Mouse (Mus musculus) layer of hippocampus, adult 18-20 months (tissue): ENCODE data around the gene Fads3. TPM values are rescaled to one million over a fixed set of nuclear protein-coding genes. Genes with fewer than 3 reads are reported as not detected.
A peak's percentile ranks its signal among the peaks of the same experiment; 100 is the strongest.

Experiments used
- DNase-seq, 2 experiments: peaks; one replicate each; pipeline ENCODE4 v3.0.0; 2022; ENCODE audit warnings: low spot score in 2 of 2
- total RNA-seq, 2 experiments: library from RNA; stranded (reverse); gene quantifications; 2 replicates each; pipeline ENCODE4 v1.2.3; 2021

Gene Fads3
- total RNA-seq, 2 experiments from 2014 or later: 22.9 to 25.2 TPM

DNA sequence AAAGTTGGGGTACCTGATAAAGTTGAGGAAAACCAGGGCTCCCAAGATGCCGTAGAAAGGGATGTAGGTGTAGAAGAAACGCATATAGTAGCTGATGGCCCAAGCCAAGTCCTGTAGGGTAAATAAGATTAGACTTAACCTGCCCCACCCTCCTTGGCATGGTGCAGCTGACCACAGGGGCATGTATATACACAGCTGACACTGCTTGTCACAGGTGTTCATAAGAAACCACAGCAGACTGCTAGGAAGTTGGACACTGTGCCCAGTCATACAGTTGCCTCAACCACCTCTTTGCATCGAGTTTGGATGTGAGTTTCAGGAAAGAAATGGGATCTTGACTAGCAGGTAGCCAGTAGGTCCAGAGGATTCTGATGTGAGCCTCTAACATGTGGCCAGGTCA is 25.1 kb downstream of the Fads3 start:
- DNase-seq: no peak

DNA sequence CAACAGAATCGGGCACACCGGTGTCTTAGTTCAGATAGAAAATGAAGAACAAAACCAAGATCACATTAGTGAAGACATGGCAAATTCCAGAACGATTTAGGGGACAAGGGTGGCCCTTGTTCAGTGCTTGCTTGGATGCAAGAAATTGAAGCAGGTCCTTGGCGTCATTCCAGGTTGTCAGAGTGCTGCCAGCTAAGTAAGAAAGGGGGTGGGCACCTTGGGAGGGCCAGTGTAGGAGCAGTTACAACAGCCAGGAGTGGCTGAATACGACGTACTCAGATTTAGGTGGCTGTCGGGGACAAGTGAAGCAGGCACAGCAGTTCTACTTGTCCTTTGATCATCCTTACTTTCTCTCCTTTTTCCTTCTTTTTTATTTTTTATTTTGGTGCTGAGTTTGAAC is 26.3 kb downstream of the Fads3 start:
- DNase-seq: peak in 1 of 2 experiments; percentile 42

DNA sequence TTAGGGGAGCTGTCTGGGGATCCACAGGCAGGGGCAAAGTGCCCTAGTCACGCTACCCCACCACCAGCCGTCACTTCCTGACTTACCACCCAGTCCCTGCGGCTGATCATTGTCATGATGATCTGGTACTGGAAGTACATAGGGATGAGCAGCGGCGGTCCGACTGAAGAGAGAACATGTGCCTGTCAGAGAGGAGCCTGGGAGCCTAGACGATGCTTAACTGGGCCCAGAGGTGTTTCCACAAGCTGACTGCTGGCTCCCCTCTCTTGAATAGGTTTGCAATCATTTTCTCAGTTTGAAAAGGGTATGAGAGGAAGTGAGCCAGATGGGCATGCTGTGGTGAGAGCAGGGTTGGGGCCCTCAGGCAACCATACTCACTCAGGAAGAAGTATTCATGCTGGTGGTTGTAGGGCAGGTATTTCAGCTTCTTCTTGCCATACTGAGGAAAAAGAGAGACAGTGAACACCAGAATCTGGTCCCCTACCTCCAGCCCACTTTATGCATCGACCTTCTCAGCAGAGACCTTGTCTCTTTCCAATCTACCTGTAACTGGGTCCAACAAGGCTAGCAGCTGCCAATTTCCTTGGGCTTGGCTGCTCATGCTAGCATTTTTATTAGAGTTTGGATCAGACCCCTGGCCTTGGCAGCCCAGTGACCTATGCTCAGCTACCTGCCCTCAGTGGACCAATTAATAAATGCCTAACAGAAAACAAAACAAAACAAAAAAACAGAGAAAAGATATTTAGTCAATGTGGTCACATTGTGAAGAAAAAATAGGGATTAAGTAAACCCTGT is 29.0 kb downstream of the Fads3 start:
- DNase-seq: no peak

DNA sequence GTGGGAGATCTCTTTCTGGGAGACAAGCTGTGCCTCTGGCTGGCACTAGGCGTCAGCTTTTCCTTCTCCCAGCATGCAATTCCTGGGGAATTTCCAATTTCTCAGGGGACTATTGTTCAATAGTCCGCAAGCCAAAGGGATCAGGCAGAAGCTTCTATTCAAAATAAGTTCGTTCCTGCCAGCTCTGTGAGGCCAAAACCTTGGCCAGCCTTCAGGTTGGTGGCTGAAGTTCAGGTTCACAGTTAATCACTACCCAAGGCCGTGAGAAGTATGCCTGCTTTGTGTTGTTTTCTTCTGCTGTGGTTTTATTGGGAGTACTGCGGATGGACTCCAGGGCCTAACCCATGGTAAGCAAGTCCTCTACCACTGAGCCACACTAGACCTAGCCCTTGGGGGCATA is 29.8 kb downstream of the Fads3 start:
- DNase-seq: peak; percentile 57 to 69

DNA sequence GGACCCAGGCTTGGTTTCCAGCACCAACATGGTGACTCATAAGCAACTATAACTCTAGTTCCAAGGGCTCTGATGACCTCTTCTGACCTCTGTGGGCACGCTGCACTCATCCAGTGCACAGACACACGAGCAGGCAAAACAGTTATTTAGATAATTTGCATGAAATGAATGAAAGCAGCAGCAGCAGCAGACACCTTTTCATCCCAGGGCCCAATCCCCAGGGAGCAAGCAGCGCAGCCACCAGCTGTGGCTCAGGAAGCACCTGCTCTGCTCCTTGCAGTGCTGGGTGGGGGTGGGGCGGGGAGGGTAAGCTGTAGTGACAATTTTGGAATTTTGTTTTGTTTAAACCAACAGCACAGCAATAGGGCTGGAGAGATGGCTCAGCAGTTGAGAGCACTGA is 30.5 kb downstream of the Fads3 start:
- no peak for DNase-seq

DNA sequence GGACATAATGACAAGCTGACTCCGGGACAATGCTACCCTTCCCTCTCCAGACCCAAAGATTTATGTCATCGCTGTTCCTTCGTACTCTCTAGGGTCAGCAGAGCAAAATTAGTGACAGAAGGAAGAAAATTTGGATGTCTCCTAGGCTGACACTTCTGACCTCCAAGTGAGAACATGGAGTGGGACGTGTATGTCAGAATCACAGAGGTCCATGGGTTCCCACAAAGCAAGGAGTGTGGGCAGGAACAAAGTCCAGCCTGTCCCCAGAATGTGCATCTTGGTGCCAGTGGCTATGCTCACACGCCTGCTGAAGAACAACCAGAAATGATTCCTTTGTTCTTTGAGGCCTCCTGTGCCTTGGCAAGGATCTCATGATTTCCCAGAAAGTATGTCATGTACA is 31.8 kb downstream of the Fads3 start:
- no peak for DNase-seq

DNA sequence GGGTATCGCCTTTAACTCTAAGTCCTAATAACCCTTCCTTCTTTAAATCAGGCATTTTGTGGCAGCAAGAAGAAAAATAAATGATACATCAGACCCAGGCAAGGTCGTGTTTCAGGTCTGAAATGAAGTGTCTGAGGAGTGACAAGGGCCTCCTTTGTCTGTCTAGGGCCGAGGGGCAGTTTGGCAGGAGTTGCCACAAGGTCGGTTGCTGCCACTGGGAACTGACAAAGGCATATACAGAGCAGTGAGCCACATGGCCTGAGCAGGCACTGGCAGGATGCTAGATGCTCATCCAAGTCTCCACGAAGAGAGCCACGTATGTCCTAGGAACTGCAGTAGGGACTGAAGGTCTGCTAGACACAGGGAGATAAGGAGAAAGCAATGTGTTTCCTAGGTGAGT is 37.0 kb downstream of the Fads3 start:
- no peak for DNase-seq

DNA sequence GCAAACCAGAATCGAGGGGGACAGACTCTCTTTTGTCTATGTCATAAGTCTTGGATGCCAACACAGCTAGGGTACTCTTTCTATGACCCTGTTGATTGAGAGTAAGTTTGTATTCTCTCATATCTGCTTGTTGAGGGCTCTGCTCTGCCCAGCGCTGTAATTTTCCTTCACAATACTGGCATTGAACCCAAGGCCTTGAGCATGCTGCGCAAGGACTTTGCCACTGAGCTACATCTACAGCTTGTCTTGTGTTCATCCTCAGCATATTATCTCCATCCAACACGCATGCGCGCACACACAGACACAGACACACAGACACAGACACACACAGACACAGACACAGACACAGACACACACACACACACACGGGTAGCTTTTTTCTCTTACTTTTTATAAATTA is 39.0 kb downstream of the Fads3 start:
- DNase-seq: no peak

DNA sequence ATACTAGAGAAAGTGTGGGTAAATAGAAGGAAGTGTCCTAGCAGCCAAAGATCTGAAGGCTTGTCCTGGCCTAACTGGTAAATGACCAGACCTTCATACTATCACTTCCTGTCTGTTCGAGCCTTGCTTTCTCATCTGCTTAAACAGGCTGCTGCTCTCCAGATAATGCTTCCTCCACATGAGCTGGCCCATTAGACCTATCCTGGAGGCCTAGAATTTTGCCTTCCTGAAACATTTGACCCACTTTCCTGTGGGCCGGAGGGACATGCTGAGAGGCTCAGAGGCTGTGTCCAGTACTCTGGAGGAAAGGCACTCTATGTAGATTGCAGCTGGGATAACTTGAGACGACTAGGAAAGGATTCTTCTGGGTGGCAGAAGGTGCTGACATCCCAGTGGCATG is 40.7 kb downstream of the Fads3 start:
- no peak for DNase-seq

DNA sequence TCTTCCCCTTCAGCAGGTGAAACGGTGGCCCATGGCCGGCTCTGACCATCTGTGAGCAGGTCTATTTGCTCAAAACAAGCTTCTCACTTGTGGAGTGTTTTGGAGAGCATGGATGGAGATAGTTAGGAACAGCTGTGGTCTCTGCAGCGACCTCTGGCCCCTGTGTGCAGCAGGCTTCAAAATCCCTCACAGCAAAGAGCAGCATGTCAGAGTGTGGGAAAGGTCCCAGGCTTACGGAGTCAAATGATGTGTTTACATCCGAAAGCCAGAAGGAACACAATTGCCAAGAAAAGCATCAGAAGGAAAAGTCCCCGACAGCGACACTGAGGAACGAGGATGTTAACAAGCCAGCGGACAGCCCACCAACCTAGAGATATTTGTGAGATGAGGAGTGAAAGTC is 44.1 kb downstream of the Fads3 start:
- no peak for DNase-seq

DNA sequence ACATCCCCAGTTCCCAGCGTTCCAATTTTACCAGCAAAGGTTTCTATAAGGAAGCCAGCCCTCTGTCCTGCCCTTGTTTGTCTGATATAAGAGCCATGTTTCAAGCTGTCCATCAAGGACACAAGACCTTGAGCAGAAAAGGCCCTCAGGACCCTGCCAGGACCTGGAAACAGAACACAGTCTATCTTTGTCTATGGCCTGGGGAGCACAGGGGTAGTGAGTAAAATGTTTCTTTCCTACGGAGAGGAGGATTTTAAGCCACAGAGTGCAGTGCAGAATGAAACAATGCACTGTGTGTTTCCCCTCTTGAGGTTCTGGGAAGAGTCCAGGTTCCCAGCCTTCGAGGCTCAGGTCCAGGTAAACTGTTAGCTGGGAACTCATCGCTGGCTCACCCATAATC is 45.6 kb downstream of the Fads3 start:
- no peak for DNase-seq

DNA sequence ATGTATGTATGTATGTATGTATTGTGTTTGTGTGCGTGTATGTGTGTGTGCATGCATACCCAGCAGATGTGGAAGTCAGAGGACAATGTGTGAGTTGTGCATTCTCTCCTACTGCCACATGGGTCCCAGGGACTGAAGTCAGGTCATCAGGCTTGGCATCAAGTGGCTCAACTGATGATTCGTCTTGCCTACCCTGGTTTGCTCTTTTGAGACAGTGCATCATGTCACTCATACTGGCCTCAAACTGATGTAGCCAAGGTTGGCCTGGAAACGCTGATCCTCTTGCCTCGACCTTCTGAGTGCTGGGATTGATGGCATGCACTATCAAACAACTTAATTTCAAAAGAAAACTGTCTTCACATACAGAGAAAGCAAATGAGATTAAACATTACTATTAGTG is 52.5 kb downstream of the Fads3 start:
- no peak for DNase-seq

DNA sequence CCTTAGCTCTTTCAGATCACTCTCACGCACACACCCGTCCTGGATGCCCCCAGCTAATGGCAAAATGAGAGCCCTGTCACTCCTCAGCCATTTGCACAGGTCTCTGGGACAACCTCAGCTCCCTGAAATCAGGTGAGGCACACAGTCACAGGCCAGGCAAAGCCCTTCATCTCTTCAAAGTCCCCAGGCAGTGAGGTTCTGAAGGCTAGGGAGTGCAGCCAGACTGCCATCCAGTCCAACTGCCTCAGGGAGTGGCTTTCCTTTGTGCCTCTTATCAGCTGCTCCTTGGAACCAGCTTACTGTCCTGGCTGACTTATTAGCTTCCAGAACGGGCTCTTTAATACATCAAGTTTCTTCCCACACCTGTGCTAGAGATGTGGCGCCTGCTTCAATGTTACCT is 53.3 kb downstream of the Fads3 start:
- no peak for DNase-seq

DNA sequence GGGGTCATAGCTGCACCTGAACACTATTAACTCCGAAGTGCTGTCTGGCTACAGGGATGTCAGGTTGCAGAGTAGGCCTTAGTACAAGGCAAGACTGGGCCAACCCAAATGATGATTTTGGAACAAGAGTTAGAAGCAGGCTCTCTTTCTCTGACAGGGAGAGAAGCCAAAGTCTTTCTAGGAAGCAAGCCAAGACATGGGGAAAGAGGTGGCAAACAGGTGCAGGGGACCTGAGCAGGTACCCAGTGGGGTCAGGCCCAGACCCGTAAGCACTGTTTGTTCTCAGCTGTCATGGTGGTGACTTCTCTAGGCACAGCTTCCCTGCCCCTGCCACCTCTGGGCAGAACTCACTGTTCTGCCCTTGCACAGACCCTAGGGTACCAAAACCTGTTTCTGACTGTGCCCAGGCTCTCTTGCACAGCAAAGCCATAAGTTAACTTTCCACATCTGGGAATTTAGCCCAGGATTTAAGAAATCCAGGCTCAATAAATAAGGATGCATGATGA is 55.1 kb downstream of the Fads3 start:
- no peak for DNase-seq

DNA sequence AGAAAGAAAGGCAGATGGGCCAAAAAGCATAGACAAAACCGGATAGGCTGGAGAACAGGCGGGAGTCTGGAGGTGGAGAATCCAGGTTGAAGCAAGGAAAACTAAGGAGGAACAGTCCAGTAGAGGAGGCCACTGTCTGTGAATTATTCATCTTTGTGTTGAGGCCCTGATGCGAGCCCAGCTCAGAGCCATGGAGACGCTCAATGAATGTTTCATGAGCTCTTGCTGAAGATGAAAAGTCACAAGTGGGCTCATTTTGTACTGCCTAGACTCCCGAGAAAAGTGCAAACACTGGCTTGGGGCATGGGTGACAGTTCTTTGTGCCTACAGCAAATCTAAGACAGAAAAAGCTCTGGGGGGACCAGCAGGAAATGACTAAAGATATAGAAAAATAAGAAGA is 56.5 kb downstream of the Fads3 start:
- no peak for DNase-seq

DNA sequence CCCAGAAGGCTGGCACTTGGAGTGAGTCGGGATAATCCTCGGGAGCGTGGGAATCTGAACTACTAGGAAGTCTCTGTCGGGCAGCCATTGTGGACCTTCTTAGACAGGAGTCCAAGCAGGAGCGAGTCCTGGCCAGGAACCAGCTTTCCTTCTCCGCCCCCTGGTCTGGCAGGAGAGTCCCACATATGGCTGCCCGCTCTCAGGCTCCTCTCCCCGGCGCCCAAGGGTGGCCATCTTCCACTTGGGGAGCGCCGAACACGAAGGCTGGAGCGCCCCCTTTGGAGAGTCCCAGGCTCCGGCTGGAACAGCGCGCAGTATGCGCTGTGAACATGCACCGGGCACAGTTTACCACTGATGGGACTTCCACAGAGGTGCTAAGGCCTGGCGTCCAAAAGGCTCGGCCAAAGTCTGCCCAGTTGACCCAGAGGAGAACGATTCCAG is 59.3 kb downstream of the Fads3 start:
- DNase-seq: peak; percentile 61 to 77

DNA sequence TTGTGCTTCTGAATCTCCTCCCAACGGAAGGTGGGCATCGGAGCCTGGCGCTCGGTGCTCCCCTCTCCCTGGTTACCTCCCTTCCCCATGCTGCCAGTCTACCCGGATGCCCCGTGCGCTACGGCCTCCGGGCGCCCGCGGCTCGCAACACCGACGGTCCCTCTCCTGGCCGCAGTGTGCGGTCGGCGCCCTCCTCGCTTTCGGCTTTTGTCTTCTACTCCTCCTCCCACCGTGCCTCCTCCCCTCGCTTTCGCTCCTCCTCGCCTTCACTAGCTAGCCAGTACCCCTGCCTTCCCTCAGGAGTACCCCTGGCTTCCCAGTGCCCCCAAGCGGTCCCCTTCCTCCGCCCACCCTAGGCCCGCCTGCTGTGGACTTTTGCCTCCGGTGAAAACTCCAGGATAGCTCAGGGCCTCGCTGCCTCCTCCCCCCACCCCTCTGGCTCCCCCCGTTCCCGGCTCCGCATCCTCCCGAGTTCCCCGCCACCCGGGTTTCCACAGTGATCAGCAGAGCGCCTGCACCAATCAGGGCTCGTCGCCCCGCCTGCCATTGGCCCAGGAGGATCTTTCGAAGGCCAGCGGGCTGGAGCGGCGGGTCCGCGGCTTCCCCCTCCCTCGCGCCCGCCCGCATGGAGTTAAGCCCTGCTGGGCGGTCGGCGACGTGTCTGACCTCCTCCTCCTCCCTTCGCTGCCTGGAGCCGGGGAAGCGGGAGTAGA is 60.1 kb downstream of the Fads3 start, which contains the start of gene Fads2:
Gene Fads2, minus strand, starts transcription at position 406 of the 713 bp plus-strand sequence.
- DNase-seq: peak; percentile 87 to 92

DNA sequence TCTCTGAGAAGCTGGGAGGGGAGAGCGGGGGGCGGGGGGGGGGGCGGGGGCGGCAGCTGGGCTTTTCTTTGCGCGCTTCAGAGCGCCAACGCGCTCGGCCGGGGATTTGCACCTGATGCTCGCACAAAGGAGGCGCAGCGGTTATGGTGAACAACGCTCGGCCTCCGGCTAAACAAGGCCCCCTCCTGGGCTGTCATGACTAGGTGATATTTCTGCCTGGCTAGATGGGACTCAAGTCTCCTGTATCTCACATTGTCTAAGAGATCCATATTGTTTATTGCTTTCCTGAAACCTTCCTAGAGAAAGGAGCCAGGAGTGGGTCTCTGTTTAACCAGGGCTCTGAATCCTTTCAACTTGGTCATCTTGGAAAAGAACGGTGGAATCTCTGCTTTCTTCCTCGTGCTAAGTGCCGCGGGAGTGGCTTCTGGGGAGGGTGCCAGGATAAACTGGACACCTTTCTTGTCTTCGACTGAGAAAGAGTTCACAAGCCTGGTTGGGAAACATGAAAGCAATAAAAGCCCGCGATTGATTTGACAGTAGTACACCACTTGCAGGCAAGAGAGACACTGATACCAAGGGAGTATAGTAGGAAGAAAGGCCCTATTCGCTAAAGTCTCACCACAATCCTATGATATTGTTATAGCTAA is 60.8 kb downstream of the Fads3 start:
- no peak for DNase-seq

DNA sequence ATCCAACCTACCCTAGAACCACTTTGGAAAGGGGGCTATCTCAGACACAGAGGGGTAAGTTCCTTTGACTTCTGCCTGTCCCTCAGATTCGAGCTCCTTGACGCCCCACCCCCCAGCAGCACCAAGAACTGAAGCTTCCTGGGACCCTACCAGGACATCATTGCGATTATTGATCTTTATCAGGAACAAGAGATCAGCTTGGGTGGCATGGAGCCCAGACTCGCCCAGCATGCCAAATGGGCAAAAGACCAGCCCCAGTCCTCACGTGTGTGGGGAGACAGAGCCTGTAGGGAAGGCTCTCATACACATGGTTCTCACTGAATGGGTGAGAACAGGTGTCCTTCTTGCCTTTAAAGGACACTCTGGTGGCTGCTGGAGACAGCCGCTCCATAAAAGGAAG is 62.9 kb downstream of the Fads3 start:
- DNase-seq: no peak

DNA sequence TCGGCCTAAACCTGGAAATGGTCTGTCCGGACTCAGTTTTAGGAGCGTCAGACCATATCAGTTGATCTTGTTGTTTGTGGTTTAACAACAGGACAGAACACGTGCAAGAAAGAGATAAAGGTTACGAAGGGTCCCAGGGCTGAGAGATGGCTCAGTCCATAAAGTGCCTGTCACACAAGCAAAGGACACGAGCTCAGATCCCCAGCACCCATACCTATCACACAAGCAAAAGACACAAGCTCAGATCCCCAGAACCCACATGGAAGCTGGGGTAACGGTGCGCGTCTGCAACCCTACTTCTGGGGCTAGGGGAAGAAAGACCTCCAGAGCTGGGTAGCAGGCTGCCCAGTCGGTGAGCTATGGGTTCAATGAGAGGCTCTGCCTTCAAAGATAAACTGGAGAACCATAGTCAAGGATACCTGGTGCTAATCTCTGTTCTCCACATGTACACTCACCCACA is 63.7 kb downstream of the Fads3 start:
- no peak for DNase-seq

DNA sequence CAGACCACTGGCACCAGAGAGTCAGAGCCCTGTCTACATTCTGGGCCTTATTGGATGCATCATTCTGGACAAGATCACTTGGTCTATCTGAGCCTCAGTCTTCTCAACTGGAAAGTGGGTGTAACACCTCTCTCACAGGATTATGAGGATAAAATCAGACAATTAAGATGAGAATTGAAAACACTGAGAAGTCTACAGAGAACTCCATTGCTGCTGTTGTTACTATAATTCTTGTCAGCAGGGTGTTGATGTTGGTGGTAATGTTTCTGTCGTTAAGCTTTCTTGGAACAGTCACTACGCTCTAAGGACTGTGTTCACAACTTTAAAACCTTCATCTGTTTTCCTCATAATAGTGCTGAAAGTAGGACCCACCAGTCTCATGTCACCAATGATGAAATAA is 65.3 kb downstream of the Fads3 start:
- no peak for DNase-seq

DNA sequence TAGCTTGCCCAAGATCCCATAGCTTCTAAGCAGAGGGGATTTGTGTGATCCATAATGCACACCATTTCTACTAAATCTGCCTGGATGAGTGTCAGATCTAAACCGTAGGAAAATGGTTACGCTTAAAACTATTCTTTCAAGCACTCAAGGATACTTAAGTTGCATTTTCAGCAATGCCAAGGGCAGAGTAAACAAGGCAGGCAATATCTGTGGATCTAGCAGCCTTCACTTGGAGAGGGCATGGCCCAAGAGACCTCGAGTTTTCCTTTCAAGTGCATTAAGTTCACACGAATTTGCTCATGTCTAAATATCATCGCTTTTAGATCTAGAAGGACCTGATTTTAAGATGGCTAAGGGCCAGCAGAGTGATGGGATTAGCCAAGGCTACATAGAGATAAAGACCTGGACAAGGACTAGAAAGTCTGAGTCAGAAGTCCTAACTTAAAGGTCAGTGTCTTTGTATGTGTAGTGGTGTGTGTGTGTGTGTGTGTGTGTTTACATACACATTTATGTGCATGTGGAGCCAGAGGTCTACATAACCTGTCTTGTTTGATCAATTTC is 65.8 kb downstream of the Fads3 start:
- no peak for DNase-seq
